Mouse (Mus musculus) C2C12 (cell line): Measurements from ENCODE around the gene Gm17079. TPM values are rescaled to one million over a fixed set of nuclear protein-coding genes. Genes with fewer than 3 reads are reported as not detected.

Experiments used
- H3K27me3 ChIP-seq: one replicate; pipeline ENCODE4 v1.6.1; 2011; ENCODE audit not compliant: control insufficient read depth, insufficient read depth, insufficient read length
- H3K36me3 ChIP-seq: one replicate; pipeline ENCODE4 v1.6.1; 2011; ENCODE audit not compliant: control insufficient read depth, insufficient read depth
- H3K4me3 ChIP-seq: one replicate; pipeline ENCODE4 v1.5.1; 2011; ENCODE audit warnings: mild to moderate bottlenecking, control low read depth; ENCODE audit not compliant: poor library complexity, insufficient read depth, severe bottlenecking
- H3K79me2 ChIP-seq: one replicate; pipeline ENCODE4 v1.6.1; 2011; ENCODE audit not compliant: control insufficient read depth, insufficient read depth
- H3K79me3 ChIP-seq: one replicate; pipeline ENCODE4 v1.6.1; 2011; ENCODE audit warnings: low read depth, control low read depth
- H3ac ChIP-seq: one replicate; pipeline ENCODE3; 2011; ENCODE audit warnings: low read depth; ENCODE audit not compliant: control insufficient read depth, insufficient read length
- CEBPB ChIP-seq: IDR thresholded peaks from one replicate; pipeline ENCODE4 v1.6.1; 2011; ENCODE audit warnings: low read depth, mild to moderate bottlenecking, control low read depth, moderate library complexity
- CTCF ChIP-seq: IDR thresholded peaks from one replicate; pipeline ENCODE4 v1.5.1; 2011; ENCODE audit not compliant: control insufficient read depth, insufficient read depth, insufficient read length
- FOSL1 ChIP-seq: IDR thresholded peaks from one replicate; pipeline ENCODE4 v1.8.0; 2011; ENCODE audit warnings: mild to moderate bottlenecking, low read length; ENCODE audit not compliant: poor library complexity, insufficient read depth, severe bottlenecking
- MAX ChIP-seq: IDR thresholded peaks from one replicate; pipeline ENCODE4 v1.6.1; 2011; ENCODE audit warnings: mild to moderate bottlenecking, control low read depth
- MYOD1 ChIP-seq: IDR thresholded peaks from one replicate; pipeline ENCODE4 v1.6.1; 2011; ENCODE audit warnings: low read depth; ENCODE audit not compliant: control insufficient read depth, insufficient read length
- MYOG ChIP-seq: IDR thresholded peaks from one replicate; pipeline ENCODE4 v1.6.1; 2011; ENCODE audit not compliant: control insufficient read depth, insufficient read length; ENCODE audit errors: extremely low read depth
- USF1 ChIP-seq: IDR thresholded peaks from one replicate; pipeline ENCODE4 v1.6.1; 2011; ENCODE audit warnings: low read depth, mild to moderate bottlenecking, control low read depth, moderate library complexity
- polyA plus RNA-seq: library from polyadenylated mRNA; unstranded; fragments of >200 nt; fragmentation: generic; extraction: Trizol; gene quantifications from one replicate; pipeline ENCODE4 v1.2.1, GENCODE M21; 2012; ENCODE audit warnings: missing spikeins

Gm17079 gene
- polyA plus RNA-seq, 1 experiment: not detected

DNA sequence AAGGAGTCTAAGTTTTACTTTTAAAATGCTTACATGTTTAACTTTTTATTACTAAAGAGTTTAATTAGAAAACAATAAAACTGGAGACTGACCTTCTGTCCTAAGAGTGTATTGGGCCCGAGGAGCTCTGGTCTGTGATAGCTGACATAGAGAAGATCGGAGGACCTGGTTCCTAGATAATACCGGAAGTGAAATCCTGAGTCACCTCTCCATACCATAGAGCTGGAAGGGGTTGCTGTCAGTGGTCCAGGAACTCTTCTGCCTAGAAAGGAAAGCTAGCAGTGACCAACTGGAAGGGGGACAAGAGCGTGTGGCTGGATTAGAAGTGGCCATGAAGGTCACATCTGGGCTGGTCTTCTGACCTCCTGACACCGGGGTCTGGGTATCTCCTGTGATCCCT is 18.0 kb downstream of the Gm17079 start:
- H3K4me3 ChIP-seq: no peak overlapping the region
- H3ac ChIP-seq: no peak overlapping the region
- H3K79me2 ChIP-seq: no peaks in the 10 kb centered on the region
- TF ChIP-seq MYOG (no peak), FOSL1 (no peak), CEBPB (no peak), MAX (no peak), MYOD1 (no peak), USF1 (no peak), CTCF (no peak)
- H3K36me3 ChIP-seq: no peaks in the 10 kb centered on the region
- no peaks in the 10 kb centered on the region for H3K27me3 ChIP-seq
- H3K79me3 ChIP-seq: no peaks in the 10 kb centered on the region

Other genes with a start within 250 kb of the Gm17079 start
- not detected for gene Vmn2r89, start 243.6 kb downstream of the Gm17079 start, polyA plus RNA-seq
- gene Gm5622, start 142.7 kb downstream of the Gm17079 start, polyA plus RNA-seq: not detected
- not detected for gene Gm17175, start 121.4 kb downstream of the Gm17079 start, polyA plus RNA-seq
- gene Gm17174, start 103.3 kb downstream of the Gm17079 start, polyA plus RNA-seq: not detected
- gene Gm17078, start 84.2 kb downstream of the Gm17079 start, polyA plus RNA-seq: not detected
- 0.19 TPM for gene Gm4181, start 59.8 kb downstream of the Gm17079 start, polyA plus RNA-seq
- not detected for gene Gm5800, start 21.7 kb upstream of the Gm17079 start, polyA plus RNA-seq
- gene Ang4, start 78.1 kb upstream of the Gm17079 start, polyA plus RNA-seq: not detected
- not detected for gene AY358078, start 104.6 kb upstream of the Gm17079 start, polyA plus RNA-seq
- gene Ear6, start 158.2 kb upstream of the Gm17079 start, polyA plus RNA-seq: not detected
- 20.1 TPM for gene Mettl17, start 189.4 kb upstream of the Gm17079 start, polyA plus RNA-seq
- gene Slc39a2, start 197.4 kb upstream of the Gm17079 start, polyA plus RNA-seq: 0.08 TPM
- 24.7 TPM for gene Ndrg2, start 218.7 kb upstream of the Gm17079 start, polyA plus RNA-seq
- not detected for gene Tppp2, start 223.0 kb upstream of the Gm17079 start, polyA plus RNA-seq
- not detected for gene Rnase13, start 227.3 kb upstream of the Gm17079 start, polyA plus RNA-seq